Mouse (Mus musculus): ENCODE results near the gene Slc6a16.
"Not testable (repeated sequence)": the region's sequence is repeated elsewhere in the genome, so short reads cannot be mapped to it uniquely, and the experiment has no call there.

Slc6a16 gene

DNA sequence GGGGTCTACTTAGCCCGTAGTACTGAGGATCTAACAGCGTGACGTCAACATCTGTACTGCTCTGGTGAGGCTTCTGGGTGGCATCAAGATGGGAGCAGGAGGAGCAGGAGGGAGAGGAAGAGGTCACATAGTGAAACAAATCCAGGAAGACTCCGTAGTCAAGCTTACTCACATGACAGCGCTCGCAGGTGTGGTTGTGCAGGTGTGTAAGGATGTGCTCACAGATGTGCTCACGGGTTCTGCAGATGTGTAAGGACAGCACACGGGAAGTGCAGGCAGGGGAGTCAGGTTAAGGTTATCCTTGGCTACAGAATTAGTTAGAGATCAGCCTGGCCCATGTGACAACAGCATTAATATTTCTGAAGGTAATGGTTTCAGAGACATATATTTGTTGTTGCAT lies 12.9 kb downstream of the Slc6a16 start:
- no peak for DNase-seq (ENCODE audit: low spot score in 2 of 2)

- not testable (repeated sequence) for DNase-seq (ENCODE audit: low spot score in 2 of 2)
Observed at GRCm38 (mm10) chr7:45255822-45256221, 14.9 kb downstream of the Slc6a16 start.

DNA sequence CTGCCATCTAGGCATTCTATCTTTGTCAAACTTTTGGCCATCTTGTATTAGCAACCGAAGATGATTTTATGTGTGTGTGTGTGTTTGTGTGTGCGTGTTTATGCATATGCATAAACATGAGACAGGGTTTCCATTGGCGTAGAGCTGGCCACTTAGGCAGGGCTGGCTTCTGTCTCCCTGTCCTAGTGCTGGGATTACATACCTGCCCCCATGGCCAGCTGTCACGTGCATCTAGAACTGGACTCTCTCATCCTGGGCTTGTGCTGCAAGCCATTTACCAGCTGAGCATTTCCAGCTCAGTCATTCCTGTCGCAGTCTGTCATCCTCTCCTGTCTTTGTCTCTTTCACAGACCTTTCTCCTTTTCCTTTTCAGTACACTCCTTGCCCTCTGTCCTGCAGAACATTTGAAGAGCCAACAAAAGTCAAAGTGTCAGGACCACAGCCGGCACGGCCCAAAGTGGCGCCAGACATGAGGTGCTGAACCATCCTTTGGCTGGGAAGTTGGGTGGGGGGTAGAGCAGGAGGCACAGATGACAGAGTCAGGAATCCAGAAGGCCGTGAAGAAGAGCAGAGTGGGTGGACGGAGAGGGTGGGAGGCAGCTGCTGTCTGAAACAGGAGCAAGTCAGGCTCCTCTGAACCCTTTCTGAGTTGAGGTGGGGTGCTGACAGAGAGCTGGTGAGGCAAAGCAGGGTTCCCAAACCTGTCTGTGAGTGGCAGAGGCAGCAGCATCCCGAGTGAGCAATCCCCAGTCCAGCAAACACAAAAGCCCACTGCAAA lies 16.4 kb downstream of the Slc6a16 start:
- peak in 1 of 2 experiments; percentile 57 for DNase-seq (ENCODE audit: low spot score in 2 of 2)

GRCm38 (mm10) chr7:45259281-45259680 lies 18.4 kb downstream of the Slc6a16 start:
- no peak for DNase-seq (ENCODE audit: low spot score in 2 of 2)

GRCm38 (mm10) chr7:45262266-45262665 lies 21.4 kb downstream of the Slc6a16 start:
- DNase-seq (ENCODE audit: low spot score in 2 of 2), result no peak

DNA sequence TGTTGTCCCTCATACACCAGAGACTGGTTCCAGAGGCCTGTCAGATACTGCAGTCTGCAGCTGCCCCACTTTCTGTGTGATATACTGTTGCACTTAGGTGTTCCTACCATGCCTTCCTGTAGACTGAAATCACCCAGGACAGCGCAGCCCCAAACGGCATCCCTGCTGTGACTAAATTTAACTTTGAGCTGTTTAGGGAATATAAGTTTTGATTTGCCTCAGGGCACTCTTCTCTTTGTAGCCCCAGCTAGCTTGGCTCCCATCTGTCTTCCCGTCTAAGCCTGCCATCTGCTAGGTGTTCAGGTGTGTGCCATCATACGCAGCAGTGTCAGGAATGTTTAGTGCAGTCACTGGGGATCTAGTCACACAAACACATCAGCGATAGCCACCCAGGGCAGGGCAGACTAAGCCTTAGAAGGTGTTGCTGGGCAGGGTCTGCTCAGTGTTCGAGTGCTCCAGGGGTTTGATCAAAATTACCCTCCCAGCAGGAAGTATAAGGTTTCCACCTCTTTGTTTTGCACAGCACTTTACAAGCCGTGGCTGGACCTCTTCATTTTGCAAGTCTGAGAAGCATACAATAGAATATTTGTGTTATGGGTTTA lies 22.2 kb downstream of the Slc6a16 start:
- DNase-seq (ENCODE audit: low spot score in 2 of 2), result no peak

DNA sequence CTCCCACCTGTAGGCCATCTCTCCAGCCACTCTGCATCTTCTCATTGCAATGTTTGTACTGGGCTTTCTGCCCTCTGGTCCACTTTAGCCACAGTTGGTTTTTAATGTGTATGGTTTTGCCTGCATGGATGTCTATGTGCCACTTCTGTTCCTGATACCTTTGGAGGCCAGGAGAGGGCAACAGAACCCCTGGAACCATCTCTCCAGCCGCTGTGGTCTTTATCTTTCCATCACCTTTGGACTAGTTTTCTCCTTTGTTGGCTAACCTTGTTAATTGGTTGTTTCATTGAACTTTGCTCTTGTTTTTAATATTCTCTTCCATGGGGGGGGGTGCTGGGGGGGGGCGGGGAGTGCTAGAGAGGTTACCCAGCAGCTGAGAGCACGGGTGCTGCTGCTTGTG lies 23.5 kb downstream of the Slc6a16 start:
- no peak for DNase-seq (ENCODE audit: low spot score in 2 of 2)

DNA sequence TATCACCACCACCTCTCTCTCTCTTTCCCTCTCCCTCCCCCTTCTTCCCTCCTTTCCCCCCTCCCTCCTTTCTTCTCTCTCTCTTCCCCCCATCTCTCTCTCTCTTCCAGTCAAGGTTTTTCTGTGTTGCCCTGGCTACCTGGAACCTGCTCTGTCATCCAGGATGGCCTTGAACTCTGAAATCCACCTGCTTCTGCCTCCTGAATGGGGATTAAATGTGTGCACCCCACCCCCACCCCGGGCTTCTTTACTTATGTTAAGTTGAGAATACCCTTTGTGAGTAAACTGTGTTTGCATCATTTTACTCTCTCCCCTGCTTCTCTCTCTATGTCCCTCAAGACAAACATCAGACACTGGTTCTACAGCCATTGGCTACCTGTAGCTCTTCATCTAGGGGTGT lies 24.6 kb downstream of the Slc6a16 start:
- DNase-seq (ENCODE audit: low spot score in 2 of 2), result no peak

DNA sequence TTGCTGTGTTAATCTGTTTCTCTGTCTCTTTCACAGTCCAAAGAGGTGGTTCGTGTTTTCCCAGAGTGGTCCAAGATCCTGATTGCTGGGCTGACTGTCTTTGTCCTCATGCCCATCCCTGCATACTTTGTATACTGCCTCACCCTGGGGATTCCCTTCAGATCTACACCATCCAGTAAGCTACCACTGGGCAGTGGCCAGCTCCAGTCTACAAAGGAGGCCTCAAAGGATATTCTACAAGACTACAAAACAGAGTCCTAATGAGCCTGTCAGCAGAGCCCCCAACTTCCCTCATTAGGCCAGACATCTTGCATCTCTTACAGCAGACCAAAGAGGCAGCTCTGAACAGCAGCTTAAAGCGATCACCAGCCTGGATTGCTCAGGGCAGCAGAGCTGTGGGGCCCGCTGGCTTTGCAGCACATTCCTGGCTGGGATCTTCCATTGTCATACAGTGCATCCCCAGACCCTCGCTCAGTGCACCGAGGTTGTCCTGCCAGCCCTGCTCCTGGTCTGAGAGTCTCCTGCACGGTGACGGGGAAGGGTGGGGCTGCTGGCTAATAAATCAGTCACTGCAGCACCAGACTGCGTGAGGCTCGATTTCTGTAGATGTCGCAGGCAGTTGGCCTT lies 32.0 kb downstream of the Slc6a16 start:
- DNase-seq (ENCODE audit: low spot score in 2 of 2), result no peak

DNA sequence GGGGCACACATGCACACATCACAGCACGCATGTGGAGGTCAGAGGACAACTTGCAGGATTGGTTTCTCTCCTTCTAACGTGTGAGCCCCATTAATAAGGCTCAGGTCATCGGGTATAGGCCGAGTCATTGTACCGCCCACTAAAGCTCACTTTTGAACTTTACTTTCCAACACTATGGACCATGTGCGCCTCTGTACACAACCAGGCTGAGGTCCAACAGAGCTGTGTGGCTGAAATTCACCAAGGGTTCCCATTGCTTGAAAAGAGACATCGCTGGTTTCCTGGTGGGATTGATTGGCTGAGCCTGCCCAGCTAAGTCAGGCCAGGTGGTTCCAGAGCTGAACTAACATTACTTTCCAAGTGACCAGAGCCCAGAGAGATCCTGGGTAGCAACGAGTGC lies 32.8 kb downstream of the Slc6a16 start:
- DNase-seq (ENCODE audit: low spot score in 2 of 2), result no peak

DNA sequence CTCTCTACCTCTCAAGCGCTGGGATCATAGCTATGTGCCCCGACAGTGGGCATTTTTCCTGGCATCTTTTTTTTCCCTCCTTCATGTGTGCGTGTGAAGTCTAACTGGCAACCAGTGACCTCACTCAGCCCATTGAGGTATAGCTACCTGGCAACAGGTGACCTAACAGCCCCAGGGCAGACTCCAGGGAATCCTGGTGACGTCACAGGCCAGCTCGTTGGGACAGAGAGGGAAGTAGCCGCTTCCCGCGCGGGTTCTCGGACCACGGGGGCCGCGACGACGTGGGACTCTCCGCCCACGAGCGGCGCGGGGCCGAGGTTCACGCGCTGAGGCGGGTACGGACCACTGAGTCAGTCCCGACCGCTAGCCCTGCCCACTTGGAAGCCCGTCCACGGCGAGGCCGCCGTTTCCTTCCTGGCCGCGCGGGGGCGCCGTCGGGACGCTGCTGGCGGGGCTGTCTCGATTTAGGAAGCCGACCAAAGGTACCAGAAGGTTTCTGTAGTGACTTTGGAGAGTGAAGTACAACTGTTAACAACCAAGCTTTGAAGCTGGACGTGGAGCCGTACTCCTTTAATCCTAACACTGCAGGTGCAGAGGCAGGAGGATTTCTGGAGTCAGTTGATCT lies 36.4 kb downstream of the Slc6a16 start, which contains the start of gene Slc6a21:
Slc6a21 (plus strand) TSS at position 378 of the 625 bp plus-strand sequence.
- DNase-seq (ENCODE audit: low spot score in 2 of 2), result peak; percentile 63 to 76

- DNase-seq (ENCODE audit: low spot score in 2 of 2), result no peak
Observed at GRCm38 (mm10) chr7:45286486-45286885, 45.6 kb downstream of the Slc6a16 start.

- DNase-seq (ENCODE audit: low spot score in 2 of 2), result no peak
Observed at GRCm38 (mm10) chr7:45296626-45297025, 55.7 kb downstream of the Slc6a16 start.

DNA sequence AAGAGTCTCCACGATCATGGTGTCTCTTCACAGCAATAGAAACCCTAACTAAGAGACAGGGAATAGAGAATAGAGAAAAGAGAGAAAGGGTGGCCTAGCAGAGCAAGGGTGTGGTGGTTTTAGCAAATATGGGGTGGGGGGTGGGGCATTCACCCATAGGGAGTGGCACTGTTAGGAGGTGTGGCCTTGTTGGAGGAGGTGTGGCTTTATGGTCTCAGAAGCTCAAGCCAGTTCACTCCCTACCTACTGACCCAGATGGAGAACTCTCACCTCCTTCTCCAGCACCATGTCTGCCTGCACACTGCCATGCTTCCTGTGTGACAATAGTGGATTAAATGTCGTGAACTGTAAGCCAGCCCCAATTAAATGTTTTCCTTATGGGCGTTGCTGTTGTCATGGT lies 56.7 kb downstream of the Slc6a16 start:
- DNase-seq (ENCODE audit: low spot score in 2 of 2), result no peak

GRCm38 (mm10) chr7:45299752-45300151 lies 58.9 kb downstream of the Slc6a16 start:
- peak; percentile 90 to 91 for DNase-seq (ENCODE audit: low spot score in 2 of 2)

GRCm38 (mm10) chr7:45300270-45300669 lies 59.4 kb downstream of the Slc6a16 start:
- DNase-seq (ENCODE audit: low spot score in 2 of 2), result peak; percentile 86 to 88

DNA sequence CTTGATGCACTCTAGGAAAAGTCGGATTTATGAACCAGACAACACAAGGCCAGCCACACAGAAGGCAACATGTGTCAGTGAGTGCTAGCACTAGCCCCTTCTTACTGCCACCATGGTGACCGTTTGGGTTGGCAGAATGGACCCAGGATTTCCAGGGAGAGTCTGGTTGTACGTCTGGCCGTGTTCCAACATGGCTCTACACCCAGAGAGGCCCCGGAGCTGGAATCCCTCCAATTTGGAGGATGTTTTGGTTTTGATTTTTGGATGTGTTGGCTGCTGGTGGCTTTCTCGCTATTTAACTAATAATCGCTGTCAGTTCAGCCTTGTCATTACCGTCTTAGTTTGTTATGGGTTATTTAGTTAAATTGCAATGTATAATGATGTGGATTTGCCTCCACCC lies 61.7 kb downstream of the Slc6a16 start:
- peak in 1 of 2 experiments; percentile 61 for DNase-seq (ENCODE audit: low spot score in 2 of 2)

DNA sequence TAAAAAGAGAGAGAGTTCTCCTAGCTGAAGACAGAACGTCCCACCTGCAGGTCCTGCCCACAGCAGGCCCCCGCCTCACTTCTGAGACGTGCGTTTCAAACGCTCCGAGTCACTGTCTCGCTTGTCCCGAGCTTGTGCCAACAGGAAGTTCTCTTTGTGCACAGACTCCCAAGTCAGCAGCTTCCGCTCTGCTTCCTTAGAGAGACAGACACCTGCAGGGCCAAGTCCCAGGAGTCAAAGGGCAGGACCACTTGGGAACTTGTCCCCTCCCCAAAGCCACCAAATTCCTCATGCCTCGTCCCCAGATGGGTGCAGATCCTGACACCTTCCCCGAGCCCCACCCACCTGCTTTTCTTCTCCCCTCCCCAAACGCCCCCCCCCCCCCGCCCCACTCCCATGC lies 64.0 kb downstream of the Slc6a16 start:
- DNase-seq (ENCODE audit: low spot score in 2 of 2), result no peak

DNA sequence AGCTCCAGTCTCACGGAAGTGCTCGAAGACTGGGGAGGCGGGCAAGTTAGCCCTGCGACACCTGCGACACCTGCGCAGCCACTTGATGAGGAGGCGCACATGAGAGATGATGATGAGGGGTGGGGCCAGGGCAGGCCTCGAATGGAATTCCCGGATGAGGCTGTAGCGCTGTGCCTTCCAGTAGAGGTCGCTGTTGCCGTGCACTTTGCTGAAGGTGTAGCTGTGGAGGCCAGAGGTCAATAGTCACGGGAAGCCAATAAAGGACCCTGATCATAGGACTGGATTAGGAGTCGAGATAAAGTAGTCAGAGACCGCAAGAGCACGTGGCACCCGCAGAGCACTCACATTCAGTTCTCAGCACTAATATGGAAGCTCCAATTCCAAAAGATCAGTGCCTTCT lies 64.4 kb downstream of the Slc6a16 start:
- DNase-seq (ENCODE audit: low spot score in 2 of 2), result peak; percentile 75 to 76

DNA sequence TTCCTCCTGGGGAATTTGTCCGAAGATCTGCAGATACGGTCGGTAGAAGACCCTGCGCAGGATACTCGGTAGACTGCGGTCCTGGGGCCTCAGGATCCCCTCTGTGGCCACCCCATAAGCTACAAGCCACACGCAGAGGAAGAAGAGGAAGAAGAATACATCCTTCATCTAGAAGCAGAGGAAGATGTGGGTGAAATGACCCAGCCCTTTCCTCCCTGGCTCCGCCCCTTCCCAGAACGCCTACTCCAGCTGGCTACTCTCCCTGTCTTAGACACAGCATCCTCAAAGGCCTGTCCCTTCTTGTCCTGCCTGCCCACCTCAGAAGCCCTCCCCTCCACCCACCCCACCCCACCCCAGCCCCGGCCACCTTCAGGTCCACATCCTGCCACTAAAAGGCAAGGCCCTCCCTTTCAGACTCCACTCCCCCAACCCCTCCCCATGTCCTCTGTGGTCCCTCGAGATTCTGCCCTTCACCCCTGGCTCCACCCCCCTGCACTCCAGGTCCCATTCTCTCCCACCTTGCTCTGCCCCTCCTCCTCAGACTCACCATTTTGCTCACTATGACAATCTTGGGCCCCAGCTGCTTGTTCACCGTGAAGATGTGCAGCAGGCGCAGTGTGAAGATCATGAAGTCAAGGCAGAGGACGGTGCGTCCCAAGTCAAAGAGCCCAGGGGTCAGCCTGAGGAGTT lies 67.8 kb downstream of the Slc6a16 start:
- DNase-seq (ENCODE audit: low spot score in 2 of 2), result no peak

DNA sequence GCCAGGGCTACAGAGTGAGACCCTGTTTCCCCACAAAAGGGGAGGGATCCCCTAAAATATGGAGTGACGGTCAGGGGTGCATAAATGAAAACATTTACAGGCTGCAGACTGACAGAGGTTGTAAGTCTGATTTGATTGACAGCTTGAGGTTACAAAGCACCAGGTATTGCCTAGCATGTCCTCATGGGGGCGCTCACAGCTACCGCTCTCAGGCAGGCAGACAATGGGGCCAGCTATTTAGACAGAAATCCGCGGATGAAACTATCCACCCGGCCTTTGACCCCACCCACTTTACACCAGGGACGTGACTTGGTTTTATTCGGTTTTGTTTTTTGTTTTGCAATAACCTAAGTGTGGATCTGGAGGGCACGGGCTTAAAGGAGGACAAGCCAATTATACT lies 68.6 kb downstream of the Slc6a16 start:
- peak in 1 of 2 experiments; percentile 44 for DNase-seq (ENCODE audit: low spot score in 2 of 2)

- no peak for DNase-seq (ENCODE audit: low spot score in 2 of 2)
Observed at GRCm38 (mm10) chr7:45312023-45312422, 71.1 kb downstream of the Slc6a16 start.
